18 mouse cellular contexts compared by ENCODE assay signal in the genomic region with DNA sequence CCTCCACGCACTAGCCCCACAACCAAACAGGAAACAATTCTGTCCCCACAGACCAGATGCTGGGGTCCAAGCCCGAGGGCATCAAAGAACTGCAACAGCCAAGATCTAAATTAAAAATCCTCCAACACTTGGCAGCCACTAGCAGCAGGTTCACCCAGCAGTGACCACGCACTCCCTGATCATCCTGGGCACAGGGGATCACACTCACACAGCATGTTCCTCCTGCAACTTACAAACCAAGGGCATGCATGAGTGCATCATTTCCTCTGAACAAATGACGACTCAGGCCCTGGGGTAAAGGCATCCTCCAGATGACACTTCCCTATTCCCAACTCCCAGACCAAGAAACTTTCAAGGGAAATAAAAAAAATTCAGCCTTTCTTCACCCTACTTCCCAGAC. TPM values are rescaled to one million over a fixed set of nuclear protein-coding genes. Genes with fewer than 3 reads are reported as not detected.
A peak's percentile ranks its signal among the peaks of the same experiment; 100 is the strongest.
DNase-seq lines count a peak whose midpoint lies in the region; ATAC-seq lines count a peak whose summit lies in the region.
"Had no signal": no experiment of that assay in that cellular context is flagged by ENCODE, and none has a peak within 500 bp of the region (broad histone marks: within the 10 kb centered on the region; RNA-seq: fewer than 3 reads in every experiment).

No protein-coding gene starts in this region.

- 51% methylated on average over 4 of the region's 4 CpGs for WGBS in kidney, embryonic 15.5 days

- no peaks in the 10 kb centered on the region for H3K9me3 ChIP-seq in kidney, embryonic 15.5 days (replicated peaks)
- H3K9me3 ChIP-seq: embryonic facial prominence, embryonic 15.5 days; heart, embryonic 13.5 days; hindbrain, embryonic 12.5 days; neural tube, embryonic 13.5 days had no signal

- no peak; the same call in 1 of the 2 replicates for ATAC-seq in kidney, embryonic 15.5 days (replicated peaks; ENCODE audit: low FRiP score)
- ATAC-seq in activated CD4-positive, CD25-positive, alpha-beta regulatory T cell, adult 4 months = peak; percentile 29
- ATAC-seq in megakaryocyte, adult 5-6 weeks (ENCODE audit: poor library complexity, severe bottlenecking) = peak; percentile 75
- ATAC-seq: forebrain, embryonic 14.5 days had no signal

- peaks cover 57% of the 10 kb centered on the region for H3K4me1 ChIP-seq in kidney, embryonic 15.5 days

- 0 out of 2 replicates have a peak, but pooled peaks cover 2% of the 10 kb centered on the region for H3K36me3 ChIP-seq in kidney, embryonic 15.5 days
- H3K36me3 ChIP-seq: embryonic facial prominence, embryonic 15.5 days; hindbrain, embryonic 12.5 days had no signal

- no peak overlapping the region for H3K4me3 ChIP-seq in kidney, embryonic 15.5 days (replicated peaks)
- H3K4me3 ChIP-seq: embryonic facial prominence, embryonic 15.5 days; heart, embryonic 13.5 days; hindbrain, embryonic 12.5 days; neural tube, embryonic 13.5 days had no signal

- H3K9ac ChIP-seq in kidney, embryonic 15.5 days = no peak overlapping the region
- H3K9ac ChIP-seq: embryonic facial prominence, embryonic 15.5 days; heart, embryonic 13.5 days; hindbrain, embryonic 12.5 days; liver, embryonic 14.5 days; neural tube, embryonic 13.5 days had no signal

- H3K4me2 ChIP-seq in kidney, embryonic 15.5 days = no peak overlapping the region
- H3K4me2 ChIP-seq: embryonic facial prominence, embryonic 15.5 days; heart, embryonic 13.5 days; hindbrain, embryonic 12.5 days; neural tube, embryonic 13.5 days had no signal

- peak overlapping the region; percentile 55; the same call in 1 of the 2 replicates for H3K27ac ChIP-seq in kidney, embryonic 15.5 days
- H3K27ac ChIP-seq: embryonic facial prominence, embryonic 15.5 days; heart, embryonic 13.5 days; hindbrain, embryonic 12.5 days; liver, embryonic 14.5 days; neural tube, embryonic 13.5 days; stomach, postnatal 0 days had no signal

- H3K27me3 ChIP-seq in kidney, embryonic 15.5 days = no peaks in the 10 kb centered on the region
- H3K27me3 ChIP-seq: embryonic facial prominence, embryonic 15.5 days; heart, embryonic 13.5 days; hindbrain, embryonic 12.5 days; neural tube, embryonic 13.5 days had no signal

- DNase-seq in kidney, postnatal 25 days = no peak
- peak; percentile 38 for DNase-seq in A20 (ENCODE audit: low read depth, low spot score)
- DNase-seq in layer of hippocampus, adult 11-12 months (ENCODE audit: low spot score) = no peak
- no peak for DNase-seq in cerebellum, postnatal 4 days (ENCODE audit: low spot score in 2 of 2)
- DNase-seq: gastrocnemius, postnatal 10 days; kidney, adult 9 months; left cerebral cortex, postnatal 4 days; thymus, postnatal 4 days had no signal

RNA-seq across cellular contexts. Expression of a gene that starts 29.6 kb away (rescaled TPM):
- 109 and 112 TPM in 2 replicates for polyA plus RNA-seq in kidney, embryonic 15.5 days (2015; fragmentation: Nextera tagmentation; extraction: Ambion mirVana)
- polyA plus RNA-seq in activated CD4-positive, CD25-positive, alpha-beta regulatory T cell, adult 4 months (2017; shearing (Covaris generic)) = 10 to 100 TPM; 56.8 to 58.3 TPM
- 60.6 and 66.0 TPM in 2 replicates for total RNA-seq in megakaryocyte, adult 5-6 weeks (2015)
- 72.4 and 76.5 TPM in 2 replicates for total RNA-seq in megakaryocyte, adult 5-6 weeks (2017)

RNA-seq across cellular contexts. Expression of a gene that starts 44.0 kb away (rescaled TPM):
- polyA plus RNA-seq in kidney, embryonic 15.5 days (2015; fragmentation: Nextera tagmentation; extraction: Ambion mirVana) = 0.85 and 0.92 TPM in 2 replicates
- polyA plus RNA-seq in activated CD4-positive, CD25-positive, alpha-beta regulatory T cell, adult 4 months (2017; shearing (Covaris generic)) = not detected
- total RNA-seq in megakaryocyte, adult 5-6 weeks (2015) = 0.30 and 0.31 TPM in 2 replicates
- total RNA-seq in megakaryocyte, adult 5-6 weeks (2017) = 0.18 and 0.28 TPM in 2 replicates
